7 mouse cellular contexts compared by ENCODE assay signal in genomic region chr2:181364860-181365596, GRCm38 (mm10). TPM values are rescaled to one million over a fixed set of nuclear protein-coding genes. Genes with fewer than 3 reads are reported as not detected.
DNase-seq lines count a peak whose midpoint lies in the region; ATAC-seq lines count a peak whose summit lies in the region.

TSS of gene Zgpat (plus strand) at chr2:181364928.
TSS of gene Arfrp1 (minus strand) at chr2:181365404.

- peak within 1 kb of the TSS; percentile 86 for H3K4me3 ChIP-seq in intestine, embryonic 15.5 days (replicated peaks)
- H3K4me3 ChIP-seq in midbrain, embryonic 10.5 days, result peak within 1 kb of the TSS; percentile 61

- no peaks in the 10 kb centered on the region for H3K27me3 ChIP-seq in intestine, embryonic 15.5 days (replicated peaks)
- no peaks in the 10 kb centered on the region for H3K27me3 ChIP-seq in midbrain, embryonic 10.5 days (ENCODE audit: low read depth, poor library complexity, severe bottlenecking)

- ATAC-seq in intestine, embryonic 15.5 days, result peak; percentile 96

- peak within 1 kb of the TSS; percentile 90 for H3K27ac ChIP-seq in intestine, embryonic 15.5 days
- peak within 1 kb of the TSS; percentile 94 for H3K27ac ChIP-seq in midbrain, embryonic 10.5 days (replicated peaks)

- intact Hi-C loops in gastrocnemius, postnatal 36 days (cut with DNase I), result no loop called here
- intact Hi-C loops in left cerebral cortex, postnatal 25 days (cut with DNase I), result no loop called here

- H3K36me3 ChIP-seq in intestine, embryonic 15.5 days, result peaks cover 24% of the 10 kb centered on the region
- H3K36me3 ChIP-seq in midbrain, embryonic 10.5 days, result peaks cover 64% of the 10 kb centered on the region

- peak; percentile 82 to 85 for DNase-seq in adrenal gland, adult 18-20 months (ENCODE audit: low spot score in 2 of 2)
- peak; percentile 96 for DNase-seq in embryo, embryonic 11 days
- peak; percentile 79 to 80 for DNase-seq in gastrocnemius, postnatal 36 days
- peak; percentile 91 to 93 for DNase-seq in left cerebral cortex, postnatal 25 days (ENCODE audit: low spot score in 2 of 2)
- DNase-seq in midbrain, embryonic 10.5 days (ENCODE audit: low spot score), result peak; percentile 92
- DNase-seq in right cerebral cortex, postnatal 4 days, result peak; percentile 80

- WGBS in intestine, embryonic 15.5 days, result under 1% methylated on average over 71 of the region's 71 CpGs
- WGBS in midbrain, embryonic 10.5 days, result under 1% methylated on average over 71 of the region's 71 CpGs

- H3K9ac ChIP-seq in intestine, embryonic 15.5 days, result peak within 1 kb of the TSS; percentile 93

- H3K9me3 ChIP-seq in intestine, embryonic 15.5 days, result no peaks in the 10 kb centered on the region
- no peaks in the 10 kb centered on the region for H3K9me3 ChIP-seq in midbrain, embryonic 10.5 days (replicated peaks)

- peaks cover 14% of the 10 kb centered on the region for H3K4me1 ChIP-seq in intestine, embryonic 15.5 days (replicated peaks)
- H3K4me1 ChIP-seq in midbrain, embryonic 10.5 days, result peaks cover 44% of the 10 kb centered on the region

- H3K4me2 ChIP-seq in intestine, embryonic 15.5 days (replicated peaks), result peak within 1 kb of the TSS; percentile 75

RNA-seq across cellular contexts. Expression of gene Zgpat, which starts in this region (rescaled TPM):
- total RNA-seq in adrenal gland, adult 18-20 months (2021), result 10 to 100 TPM; 50.8 to 51.0 TPM
- total RNA-seq in gastrocnemius, postnatal 36 days (2021), result 10 to 100 TPM; 11.3 to 11.5 TPM
- 35.7 and 36.7 TPM in 2 replicates for polyA plus RNA-seq in intestine, embryonic 15.5 days (2015; fragmentation: Nextera tagmentation; extraction: Ambion mirVana)
- total RNA-seq in left cerebral cortex, postnatal 25 days (2021), result 10 to 100 TPM; 64.8 to 68.0 TPM
- 45.0 and 50.5 TPM in 2 replicates for polyA plus RNA-seq in midbrain, embryonic 10.5 days (2016; fragmentation: Nextera tagmentation; extraction: Ambion mirVana)

RNA-seq across cellular contexts. Expression of gene Arfrp1, which starts in this region (rescaled TPM):
- 10 to 100 TPM; 48.9 to 51.8 TPM for total RNA-seq in adrenal gland, adult 18-20 months (2021)
- 10 to 100 TPM; 21.5 to 26.1 TPM for total RNA-seq in gastrocnemius, postnatal 36 days (2021)
- polyA plus RNA-seq in intestine, embryonic 15.5 days (2015; fragmentation: Nextera tagmentation; extraction: Ambion mirVana), result 55.4 and 58.3 TPM in 2 replicates
- 10 to 100 TPM; 39.5 to 41.4 TPM for total RNA-seq in left cerebral cortex, postnatal 25 days (2021)
- polyA plus RNA-seq in midbrain, embryonic 10.5 days (2016; fragmentation: Nextera tagmentation; extraction: Ambion mirVana), result 79.2 and 85.6 TPM in 2 replicates

Comparison
In these comparisons a context has a peak if more than half of its experiments do, and no peak if none do; other contexts are left out.
1. Peak in every context shown above with its lines: DNase-seq, ATAC-seq, H3K4me3 ChIP-seq and H3K27ac ChIP-seq.
2. RNA of gene Zgpat (total RNA-seq): 64.8 to 68.0 TPM in left cerebral cortex, postnatal 25 days and 50.8 to 51.0 TPM in adrenal gland, adult 18-20 months; 11.3 to 11.5 TPM in gastrocnemius, postnatal 36 days; every median in the first group is over 4 times any median in the second.